Mouse (Mus musculus) monocyte, adult 2 months (primary cell): Measurements from ENCODE around the gene Gm7137.
"Not testable (repeated sequence)": the region's sequence is repeated elsewhere in the genome, so short reads cannot be mapped to it uniquely, and the experiment has no call there.

Experiments used
- DNase-seq, 2 experiments: peaks; one replicate each; pipeline ENCODE4 v3.0.0; 2022; ENCODE audit warnings: low spot score in 2 of 2, low read depth in 1 of 2

The Gm7137 gene

DNA sequence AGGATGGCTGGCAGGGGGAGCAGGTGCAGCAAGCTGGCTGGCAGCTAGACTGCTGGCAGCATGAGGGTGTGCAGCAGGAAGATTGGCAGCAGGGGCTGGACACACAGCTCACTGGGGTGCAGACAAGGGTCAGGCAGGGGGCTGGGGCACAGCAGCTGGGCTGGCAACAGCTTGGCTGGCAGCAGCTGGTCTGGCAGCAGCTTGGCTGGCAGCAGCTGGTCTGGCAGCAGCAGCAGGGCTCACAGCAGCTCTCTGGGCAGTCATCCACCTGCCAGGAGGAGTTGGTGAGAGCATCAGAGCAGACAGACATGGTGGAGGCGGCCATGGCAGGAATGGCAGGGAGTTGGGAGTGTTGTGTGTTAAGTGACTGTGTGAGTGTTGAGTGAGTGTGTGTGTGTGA is at the start of gene Gm7137:
Gene Gm7137 (minus strand): TSS at position 325 of the 400 bp plus-strand sequence.
- not testable (repeated sequence) for DNase-seq

DNA sequence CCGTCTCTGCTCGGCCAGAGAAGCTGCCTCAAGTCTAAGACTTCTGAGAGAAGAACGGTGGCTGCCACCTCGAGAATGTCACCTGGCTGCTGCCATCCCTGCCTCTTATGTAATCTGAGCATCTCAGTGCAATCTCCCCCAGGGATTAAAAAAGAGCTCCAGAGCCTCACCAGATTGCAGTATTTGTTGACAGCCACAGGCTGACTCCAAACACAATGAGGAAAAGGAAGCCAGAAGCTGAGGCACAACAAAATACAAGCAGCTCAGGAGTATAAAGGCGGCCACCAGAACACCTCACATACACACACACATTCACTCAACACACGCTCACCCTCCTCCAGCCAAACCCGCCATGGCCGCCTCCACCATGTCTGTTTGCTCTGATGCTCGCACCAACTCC is 47.6 kb upstream of the Gm7137 start, which contains the start of gene Krtap10-10:
Gene Krtap10-10 (plus strand): TSS at position 301 of the 400 bp plus-strand sequence.
- no peak for DNase-seq

DNA sequence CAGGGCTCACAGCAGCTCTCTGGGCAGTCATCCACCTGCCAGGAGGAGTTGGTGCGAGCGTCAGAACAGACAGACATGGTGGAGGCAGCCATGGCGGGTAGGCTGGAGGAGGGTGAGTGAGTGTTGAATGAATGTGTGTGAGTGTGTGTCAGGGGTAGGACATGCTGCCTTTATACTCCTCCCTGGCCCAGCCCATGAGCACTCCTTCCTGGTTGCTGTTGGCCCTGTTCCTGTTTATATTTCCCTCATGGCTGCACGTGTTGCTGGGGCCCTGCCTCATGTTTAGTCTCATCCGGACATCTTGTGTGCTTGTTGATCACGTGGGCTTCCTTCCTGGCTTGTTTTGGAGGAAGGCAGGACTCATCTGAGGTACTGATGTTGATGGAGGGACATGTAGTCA is 39.0 kb upstream of the Gm7137 start, which contains the start of gene Krtap10-4:
Gene Krtap10-4 (minus strand): TSS at position 145 of the 400 bp plus-strand sequence.
- DNase-seq: no peak

DNA sequence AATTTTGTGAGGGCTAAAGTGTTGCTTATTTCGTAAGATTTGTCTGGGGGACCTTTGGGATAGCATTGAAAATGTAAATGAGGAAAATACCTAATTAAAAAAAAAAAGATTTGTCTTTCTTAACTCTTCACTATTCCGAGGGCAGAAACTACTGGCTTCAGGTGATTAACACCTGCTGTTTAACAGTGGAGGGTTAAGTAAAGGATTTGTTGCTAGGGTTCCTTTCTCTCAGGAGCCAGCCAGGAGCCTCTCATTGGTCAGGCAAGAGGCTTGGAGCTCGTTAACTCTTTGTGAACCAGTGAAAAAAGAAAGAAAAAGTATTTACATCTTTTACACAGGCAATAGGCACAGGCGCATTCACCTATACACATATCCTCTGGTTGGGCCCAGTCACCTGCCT is 31.2 kb upstream of the Gm7137 start:
- DNase-seq: no peak

DNA sequence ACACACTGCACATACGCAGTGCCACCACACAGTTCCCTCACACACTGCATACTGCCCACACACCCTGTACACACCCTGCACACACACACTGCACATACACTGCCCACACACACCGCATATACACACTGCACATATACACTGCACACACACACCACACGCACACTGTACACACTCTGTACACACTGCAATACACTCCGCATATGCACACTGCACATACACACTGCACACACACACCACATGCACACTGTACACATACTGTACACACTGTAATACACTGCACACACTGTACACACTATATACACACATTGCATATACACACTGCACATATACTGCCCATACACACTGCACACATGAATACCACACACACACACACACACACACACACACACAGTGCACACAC is 30.5 kb upstream of the Gm7137 start:
- DNase-seq: no peak

DNA sequence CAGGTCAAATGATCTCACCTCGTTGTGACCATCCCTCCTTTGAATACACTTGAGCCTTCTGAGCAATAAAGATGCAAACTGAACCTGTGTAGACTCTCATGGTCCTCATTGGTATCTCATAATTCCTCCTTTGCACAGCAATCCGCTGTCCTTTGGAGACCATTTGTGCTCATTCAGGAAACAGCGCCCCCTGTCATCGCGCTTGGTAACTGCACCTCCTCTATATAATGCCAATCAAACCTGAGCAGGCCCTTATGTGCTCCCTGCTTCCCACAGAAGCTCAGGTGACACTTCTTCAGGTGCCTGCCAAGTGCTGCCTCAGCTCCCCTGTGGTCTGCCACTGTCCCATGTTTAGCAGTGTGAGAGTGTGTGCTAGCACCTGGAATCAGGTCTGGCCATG is 27.5 kb upstream of the Gm7137 start:
- DNase-seq: no peak

DNA sequence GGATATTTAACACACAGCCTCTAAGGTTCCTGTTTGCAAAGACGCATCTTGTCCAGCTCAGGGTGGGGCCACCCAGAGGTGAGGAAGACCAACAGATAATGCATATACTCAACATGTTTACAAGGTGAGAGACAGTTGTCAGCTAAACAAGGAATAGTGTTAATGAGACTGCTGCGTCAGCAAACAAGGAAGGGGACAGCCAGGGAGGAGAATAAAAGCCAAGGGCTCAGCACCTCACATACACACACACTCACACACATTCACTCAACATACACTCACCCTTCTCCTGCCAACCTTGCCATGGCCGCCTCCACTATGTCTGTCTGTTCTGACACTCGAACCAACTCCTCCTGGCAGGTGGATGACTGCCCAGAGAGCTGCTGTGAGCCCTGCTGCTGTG is 26.4 kb upstream of the Gm7137 start, which contains the start of gene Gm2696:
Gene Gm2696 (plus strand): TSS at position 301 of the 400 bp plus-strand sequence.
- no peak for DNase-seq

DNA sequence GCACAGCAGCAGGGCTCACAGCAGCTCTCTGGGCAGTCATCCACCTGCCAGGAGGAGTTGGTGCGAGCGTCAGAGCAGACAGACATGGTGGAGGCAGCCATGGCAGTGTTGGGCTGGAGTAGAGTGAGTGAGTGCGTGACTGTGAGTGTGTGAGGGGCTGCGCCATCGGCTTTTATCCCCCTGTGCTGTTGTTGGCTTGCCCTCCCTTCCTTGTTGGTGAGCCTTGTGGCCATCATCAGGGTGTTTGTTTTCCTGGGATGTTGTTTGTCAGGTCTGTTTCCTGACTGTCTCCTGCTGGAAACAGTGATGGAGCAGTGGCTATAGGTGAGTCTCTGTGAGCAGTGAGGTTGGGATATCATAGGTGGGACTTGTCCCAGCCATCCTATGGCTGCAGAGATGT is 23.7 kb upstream of the Gm7137 start, which contains the start of gene Gm9507:
Gene Gm9507 (minus strand): TSS at position 101 of the 400 bp plus-strand sequence.
- DNase-seq: no peak

DNA sequence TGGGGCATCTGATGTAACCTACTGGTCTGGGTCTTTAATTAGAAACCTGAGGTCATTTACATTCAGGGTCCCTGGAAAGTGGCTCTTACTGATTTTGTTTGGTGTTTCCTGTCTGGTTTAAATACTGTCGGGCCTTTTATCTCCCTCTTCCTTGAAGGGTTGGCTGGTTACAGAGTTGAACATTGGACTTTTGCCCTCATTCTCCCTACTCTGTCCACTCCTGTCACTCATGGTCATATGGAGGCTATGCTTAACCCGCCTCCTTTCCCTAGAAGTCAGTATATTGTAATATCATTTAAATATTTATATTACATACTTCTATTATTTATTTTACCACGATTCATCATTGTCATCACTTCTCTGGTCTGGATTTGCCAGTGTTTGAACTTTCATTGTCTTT is 16.1 kb upstream of the Gm7137 start:
- DNase-seq: no peak

DNA sequence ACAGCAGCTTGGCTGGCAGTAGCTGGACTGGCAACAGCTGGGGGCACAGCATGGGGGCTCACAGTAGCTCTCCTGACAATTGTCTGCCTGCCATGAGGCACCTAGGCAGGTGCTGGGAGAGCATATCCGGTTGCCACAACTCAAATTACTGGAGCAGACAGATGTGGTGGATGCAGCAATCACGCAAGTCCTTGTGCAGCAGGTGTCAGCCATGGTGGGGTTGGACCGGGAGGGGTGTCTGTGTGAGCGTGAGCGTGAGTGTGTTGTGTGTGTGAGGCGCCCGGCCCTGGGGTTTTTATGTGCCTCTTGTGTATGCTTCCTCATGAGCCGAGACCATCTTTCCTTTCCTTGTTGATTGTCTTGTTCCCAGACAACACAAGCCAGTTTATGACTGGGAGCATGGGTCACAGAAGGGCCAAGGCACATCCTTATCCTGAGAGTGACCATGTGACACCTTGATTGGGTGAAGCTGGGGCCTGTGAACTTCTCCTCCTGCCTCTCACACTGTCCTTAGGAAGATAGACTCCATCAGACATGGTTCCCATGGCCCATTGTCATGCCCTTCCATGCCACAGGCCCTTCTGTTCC is 11.0 kb upstream of the Gm7137 start, which contains the start of gene Gm19668:
Gene Gm19668 (minus strand): TSS at position 213 of the 588 bp plus-strand sequence.
- no peak for DNase-seq

DNA sequence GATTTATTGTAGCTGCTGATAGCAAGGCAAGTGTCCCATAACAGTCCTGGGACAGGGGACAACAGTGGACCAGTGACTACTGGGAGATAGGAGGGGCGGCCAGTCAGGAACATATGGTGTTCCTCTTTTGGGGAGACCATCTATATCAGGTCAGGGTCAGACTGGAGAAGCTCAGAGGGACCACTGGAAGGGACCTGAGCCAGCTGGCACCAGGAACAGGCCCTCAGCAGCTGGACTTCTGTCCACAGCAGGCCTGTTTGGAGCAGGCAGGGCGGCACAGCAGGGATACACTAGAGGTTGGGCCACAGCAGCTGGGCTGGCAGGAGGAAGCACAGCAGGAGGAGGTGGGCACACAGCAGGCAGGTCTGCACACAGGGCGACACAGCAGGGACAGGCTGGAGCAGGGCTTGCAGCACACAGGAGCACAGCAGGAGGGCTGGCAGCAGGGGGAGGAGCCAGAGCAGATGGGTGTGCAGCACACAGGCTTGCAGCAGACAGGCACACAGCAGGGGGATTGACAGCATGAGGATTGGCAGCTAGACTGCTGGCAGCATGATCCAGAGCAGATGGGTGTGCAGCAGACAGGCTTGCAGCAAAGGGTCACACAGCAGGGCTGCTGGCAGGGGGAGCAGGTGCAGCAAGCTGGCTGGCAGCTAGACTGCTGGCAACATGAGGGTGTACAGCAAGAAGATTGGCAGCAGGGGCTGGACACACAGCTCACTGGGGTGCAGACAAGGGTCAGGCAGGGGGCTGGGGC is 10.3 kb upstream of the Gm7137 start:
- DNase-seq: not testable (repeated sequence)

DNA sequence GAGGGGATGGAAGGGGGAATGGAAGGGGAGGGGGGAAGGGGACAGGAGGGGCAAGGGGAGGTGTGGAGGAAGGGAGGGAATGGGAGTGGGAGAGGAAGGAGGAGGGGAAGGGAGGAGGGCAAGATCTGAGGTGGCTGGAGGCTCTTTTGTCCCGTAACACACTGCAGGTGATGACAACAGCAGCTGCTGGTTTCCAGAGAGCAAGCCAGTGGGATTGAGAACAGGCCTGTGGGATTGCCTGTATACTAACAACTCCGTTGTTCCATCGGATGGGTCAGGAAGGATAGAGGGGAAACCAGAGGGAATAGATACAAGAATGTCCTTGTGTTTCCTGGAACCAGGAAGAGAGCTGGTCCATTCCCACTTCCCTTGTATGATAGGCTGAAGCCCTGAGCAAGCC is 9.7 kb upstream of the Gm7137 start:
- no peak for DNase-seq

DNA sequence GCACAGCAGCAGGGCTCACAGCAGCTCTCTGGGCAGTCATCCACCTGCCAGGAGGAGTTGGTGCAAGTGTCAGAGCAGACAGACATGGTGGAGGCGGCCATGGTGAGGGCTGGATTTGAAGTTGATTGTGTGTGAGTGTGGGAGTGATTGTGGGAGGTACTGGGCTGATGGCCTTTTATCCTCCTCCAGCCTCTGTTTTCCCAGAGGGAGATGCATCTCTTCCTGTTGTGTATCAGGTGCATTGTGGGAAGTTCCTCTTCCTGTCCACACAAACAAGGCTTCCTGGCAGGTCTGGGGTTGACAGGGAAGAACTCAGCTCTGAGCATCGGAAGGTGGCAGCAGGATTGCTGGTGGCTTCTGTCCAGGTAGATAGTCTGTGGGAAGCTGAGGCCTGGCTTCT is 7.0 kb upstream of the Gm7137 start, which contains the start of gene Gm9639:
Gene Gm9639 (minus strand): TSS at position 101 of the 400 bp plus-strand sequence.
- no peak for DNase-seq

DNA sequence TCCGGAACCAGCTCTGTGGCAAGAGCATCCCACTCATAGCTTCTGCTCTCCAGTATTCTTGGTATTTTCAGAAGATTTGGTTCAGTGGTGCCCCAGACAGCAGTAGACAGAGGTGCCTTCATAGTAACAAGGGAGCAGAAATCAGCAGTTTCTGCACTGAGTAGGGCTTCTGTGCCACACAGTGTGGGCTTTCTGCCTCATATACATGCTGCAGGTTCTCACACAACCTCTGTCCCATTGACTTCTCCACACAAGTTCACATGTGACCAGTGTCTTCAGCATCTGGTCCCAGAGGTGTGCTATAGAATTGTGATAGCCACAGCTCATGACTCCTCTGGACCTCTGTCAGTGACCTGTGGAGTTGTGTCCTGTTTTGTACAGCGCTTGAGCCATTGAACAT is 621 bp upstream of the Gm7137 start:
- no peak for DNase-seq

DNA sequence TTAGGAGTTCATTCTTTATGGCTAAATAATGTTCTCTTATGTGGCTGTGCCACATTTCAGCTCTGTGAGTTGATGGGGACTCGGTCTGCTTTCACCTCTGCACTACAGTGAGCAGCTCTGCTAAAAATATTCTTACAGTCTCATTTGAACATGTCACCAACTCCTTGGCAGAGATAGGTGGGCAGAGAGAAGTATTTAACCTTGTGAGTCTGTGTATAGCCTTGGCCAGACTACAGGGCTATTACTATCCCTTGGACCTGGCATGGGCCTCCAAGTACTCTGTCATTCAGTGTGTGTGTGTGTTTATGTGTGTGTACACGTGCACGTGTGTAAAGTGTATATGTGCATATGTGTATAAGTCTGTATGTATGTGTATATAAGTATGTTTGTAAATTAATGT is 4.6 kb downstream of the Gm7137 start:
- not testable (repeated sequence) for DNase-seq

DNA sequence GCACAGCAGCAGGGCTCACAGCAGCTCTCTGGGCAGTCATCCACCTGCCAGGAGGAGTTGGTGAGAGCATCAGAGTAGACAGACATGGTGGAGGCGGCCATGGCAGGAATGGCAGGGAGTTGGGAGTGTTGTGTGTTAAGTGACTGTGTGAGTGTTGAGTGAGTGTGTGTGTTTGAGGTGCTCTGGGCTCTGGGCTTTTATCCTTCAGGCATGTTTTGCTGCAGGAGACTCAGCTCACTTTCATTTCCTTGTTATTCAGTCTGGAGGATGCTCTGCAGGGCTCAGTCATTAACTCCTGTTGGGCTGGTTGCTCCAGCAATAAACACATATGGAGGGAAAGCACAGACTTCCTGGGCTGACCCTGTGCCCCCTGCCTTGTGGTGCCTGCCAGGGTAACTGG is 5.6 kb downstream of the Gm7137 start, which contains the start of gene Gm3250:
Gene Gm3250 (minus strand): TSS at position 101 of the 400 bp plus-strand sequence.
- not testable (repeated sequence) for DNase-seq

DNA sequence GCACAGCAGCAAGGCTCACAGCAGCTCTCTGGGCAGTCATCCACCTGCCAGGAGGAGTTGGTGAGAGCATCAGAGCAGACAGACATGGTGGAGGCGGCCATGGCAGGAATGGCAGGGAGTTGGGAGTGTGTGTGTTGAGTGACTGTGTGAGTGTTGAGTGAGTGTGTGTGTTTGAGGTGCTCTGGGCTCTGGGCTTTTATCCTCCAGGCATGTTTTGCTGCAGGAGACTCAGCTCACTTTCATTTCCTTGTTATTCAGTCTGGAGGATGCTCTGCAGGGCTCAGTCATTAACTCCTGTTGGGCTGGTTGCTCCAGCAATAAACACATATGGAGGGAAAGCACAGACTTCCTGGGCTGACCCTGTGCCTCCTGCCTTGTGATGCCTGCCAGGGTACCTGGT is 11.2 kb downstream of the Gm7137 start, which contains the start of gene Gm7138:
Gene Gm7138 (minus strand): TSS at position 101 of the 400 bp plus-strand sequence.
- not testable (repeated sequence) for DNase-seq

DNA sequence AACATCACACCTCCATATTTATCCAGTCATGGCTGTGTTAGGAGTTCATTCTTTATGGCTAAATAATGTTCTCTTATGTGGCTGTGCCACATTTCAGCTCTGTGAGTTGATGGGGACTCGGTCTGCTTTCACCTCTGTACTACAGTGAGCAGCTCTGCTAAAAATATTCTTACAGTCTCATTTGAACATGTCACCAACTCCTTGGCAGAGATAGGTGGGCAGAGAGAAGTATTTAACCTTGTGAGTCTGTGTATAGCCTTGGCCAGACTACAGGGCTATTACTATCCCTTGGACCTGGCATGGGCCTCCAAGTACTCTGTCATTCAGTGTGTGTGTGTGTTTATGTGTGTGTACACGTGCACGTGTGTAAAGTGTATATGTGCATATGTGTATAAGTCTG is 15.9 kb downstream of the Gm7137 start:
- DNase-seq: not testable (repeated sequence)

DNA sequence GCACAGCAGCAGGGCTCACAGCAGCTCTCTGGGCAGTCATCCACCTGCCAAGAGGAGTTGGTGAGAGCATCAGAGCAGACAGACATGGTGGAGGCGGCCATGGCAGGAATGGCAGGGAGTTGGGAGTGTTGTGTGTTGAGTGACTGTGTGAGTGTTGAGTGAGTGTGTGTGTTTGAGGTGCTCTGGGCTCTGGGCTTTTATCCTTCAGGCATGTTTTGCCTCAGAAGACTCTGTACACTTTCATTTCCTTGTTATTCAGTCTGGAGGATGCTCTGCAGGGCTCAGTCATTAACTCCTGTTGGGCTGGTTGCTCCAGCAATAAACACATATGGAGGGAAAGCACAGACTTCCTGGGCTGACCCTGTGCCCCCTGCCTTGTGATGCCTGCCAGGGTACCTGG is 16.8 kb downstream of the Gm7137 start, which contains the start of gene Gm3238:
Gene Gm3238 (minus strand): TSS at position 101 of the 400 bp plus-strand sequence.
- not testable (repeated sequence) for DNase-seq

DNA sequence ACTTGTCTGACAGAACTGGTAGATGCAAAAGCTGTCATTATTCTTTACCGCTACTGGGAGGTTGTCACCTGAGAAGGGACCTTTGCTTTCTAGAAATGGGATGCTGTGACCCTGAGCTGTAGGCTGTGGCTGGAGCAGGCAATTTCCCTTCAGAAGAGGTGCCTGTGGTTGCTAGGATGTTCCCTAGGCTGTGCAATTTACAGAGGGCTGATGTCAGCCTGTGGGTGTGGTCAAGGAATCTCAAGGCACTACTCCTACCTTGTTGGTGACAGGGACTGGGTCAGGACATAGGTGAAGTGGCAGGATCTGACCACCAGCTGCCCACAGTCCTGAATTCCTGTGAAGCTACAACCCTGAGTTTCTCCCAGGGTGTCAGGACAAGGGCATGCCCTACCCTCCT is 18.3 kb downstream of the Gm7137 start:
- DNase-seq: no peak

DNA sequence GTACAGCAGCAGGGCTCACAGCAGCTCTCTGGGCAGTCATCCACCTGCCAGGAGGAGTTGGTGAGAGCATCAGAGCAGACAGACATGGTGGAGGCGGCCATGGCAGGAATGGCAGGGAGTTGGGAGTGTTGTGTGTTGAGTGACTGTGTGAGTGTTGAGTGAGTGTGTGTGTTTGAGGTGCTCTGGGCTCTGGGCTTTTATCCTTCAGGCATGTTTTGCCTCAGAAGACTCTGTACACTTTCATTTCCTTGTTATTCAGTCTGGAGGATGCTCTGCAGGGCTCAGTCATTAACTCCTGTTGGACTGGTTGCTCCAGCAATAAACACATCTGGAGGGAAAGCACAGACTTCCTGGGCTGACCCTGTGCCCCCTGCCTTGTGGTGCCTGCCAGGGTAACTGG is 28.4 kb downstream of the Gm7137 start, which contains the start of gene Gm3233:
Gene Gm3233 (minus strand): TSS at position 101 of the 400 bp plus-strand sequence.
- DNase-seq: not testable (repeated sequence)

DNA sequence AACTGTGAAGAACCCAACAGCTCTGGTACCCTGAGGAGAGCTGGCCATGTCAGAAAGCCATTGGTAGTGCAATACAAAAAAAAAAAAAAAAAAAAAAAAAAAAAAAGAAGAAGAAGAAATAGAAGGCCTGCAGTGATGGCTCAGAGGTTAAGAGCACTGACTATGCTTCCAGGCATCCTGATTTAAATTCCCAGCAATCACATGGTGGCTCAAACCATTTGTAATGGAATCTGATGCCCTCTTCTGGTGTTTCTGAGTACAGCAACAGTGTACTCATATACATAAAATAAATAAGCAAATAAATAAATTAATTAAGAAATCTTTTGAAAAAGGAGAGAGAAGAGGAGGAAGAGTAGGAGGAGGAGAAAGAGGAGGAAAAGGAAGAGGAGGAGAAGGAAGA is 34.6 kb downstream of the Gm7137 start:
- no peak for DNase-seq
